Mouse (Mus musculus): ENCODE measurements around the gene Spag7. TPM values are rescaled to one million over a fixed set of nuclear protein-coding genes. Genes with fewer than 3 reads are reported as not detected.

Spag7 gene
- polyA plus RNA-seq, 2 experiments from 2014 or later, result 126 to 132 TPM

DNA sequence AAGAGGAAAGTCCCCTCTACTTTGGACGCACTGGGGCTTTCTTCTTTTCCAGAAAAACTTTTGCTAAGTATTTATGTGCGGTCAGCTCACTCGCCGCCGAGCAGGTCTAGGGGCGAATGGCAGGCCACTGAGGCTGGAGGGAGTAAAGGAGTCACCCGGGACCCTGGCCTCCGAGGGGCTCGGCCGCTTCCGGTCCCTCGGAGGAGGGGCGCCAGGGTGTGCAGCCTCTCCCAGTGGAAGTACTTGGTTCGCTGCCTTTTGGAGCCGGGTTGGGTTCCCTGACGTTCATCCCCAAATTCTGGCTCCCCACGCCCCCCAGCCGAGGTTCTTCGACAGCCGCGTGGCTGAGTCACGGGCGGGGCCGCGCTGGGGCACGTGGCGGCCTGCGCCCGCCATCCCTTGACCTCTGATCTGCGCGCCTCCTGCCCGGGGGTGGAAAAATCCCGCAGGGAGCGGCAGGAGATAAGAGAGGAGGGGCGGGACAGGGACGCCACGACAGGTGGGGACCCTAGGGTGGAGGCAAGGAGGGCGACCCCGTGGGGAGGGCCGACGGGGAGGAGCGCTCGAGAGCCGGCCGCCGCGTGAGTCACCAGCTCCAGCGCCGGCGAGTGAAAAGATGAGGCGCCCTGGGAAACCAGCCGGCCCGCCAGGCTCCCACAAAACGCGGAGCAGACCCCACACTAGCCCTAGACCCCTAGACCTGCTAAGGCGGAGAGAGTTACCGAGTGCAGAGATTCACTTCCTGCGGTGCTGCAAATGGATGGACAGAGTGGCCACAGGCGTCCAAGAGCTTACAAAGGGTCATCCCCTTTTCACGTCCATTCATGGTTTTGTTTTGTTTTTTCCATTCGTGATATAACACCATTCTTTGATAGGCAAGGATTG lies 13.4 kb downstream of the Spag7 start:
- no peak for ATAC-seq

DNA sequence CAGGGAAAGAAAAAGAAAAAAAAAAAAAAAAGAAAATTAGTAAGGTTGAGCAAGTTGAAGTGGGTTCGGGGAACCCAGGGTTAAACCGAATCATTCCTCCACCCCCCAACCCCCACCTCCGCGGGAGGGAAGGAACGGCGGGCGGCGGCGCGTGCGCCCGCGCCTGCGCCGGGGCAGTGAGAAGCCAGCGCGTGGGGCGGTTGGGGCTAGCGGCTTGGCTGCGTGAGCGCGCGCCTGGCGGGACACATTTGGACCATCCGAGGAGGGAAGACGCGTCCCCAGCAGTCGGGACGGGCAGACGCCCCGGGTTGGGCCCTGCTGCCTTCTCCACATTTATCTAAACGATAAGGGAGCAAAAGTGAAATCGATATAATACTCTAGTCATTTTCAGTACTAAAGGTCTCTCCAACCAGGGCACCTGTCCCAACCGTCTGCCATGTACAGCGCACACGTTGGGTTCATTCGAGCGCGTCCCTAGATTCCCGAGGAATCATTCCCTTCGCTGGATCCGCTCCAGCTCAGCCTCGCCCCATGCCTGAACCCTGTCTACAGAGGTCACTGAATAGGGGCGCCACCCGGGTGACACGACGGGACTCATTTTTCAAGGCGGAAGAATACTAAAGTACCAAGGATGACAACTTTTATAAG lies 14.2 kb downstream of the Spag7 start:
- peak; percentile 32 for ATAC-seq

DNA sequence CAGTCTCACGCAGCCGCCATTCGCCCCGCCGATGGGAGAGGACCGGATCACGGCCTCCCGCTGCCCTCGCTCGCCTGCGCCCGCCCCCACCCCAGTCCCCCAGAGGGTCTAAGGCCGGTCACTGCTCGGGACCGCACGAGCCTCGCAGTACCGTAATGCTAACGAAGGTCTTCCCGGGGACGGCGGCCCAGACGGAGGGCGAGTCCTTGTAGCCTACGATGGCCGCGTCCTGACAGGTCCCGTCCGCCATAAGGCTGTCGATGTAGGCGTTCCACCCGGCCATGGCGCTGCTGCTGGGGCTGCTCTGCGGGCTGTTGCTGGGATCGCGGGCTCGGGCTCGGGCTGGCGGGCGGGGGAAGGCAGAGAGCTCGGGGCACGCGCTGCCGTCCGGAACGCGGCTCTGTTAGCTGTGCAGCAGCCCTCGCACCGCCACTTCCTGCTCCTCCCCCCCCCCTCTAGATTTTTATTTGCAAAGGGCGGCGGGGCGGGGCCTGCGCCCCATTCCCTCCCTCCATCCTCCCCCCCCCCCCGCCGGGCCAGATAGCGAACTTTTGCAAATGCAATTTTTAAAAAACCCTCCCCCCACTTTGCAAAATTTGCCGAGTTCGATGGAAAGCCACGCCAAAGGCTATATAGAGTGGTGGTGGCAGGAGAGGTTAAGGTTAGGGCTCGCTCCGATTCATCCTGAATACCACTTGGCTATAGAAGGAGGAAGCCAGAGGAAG lies 14.9 kb downstream of the Spag7 start, which contains the start of gene Pfn1:
TSS of gene Pfn1 (minus strand) at position 447 of the 725 bp plus-strand sequence.
- peak; percentile 36 for ATAC-seq

DNA sequence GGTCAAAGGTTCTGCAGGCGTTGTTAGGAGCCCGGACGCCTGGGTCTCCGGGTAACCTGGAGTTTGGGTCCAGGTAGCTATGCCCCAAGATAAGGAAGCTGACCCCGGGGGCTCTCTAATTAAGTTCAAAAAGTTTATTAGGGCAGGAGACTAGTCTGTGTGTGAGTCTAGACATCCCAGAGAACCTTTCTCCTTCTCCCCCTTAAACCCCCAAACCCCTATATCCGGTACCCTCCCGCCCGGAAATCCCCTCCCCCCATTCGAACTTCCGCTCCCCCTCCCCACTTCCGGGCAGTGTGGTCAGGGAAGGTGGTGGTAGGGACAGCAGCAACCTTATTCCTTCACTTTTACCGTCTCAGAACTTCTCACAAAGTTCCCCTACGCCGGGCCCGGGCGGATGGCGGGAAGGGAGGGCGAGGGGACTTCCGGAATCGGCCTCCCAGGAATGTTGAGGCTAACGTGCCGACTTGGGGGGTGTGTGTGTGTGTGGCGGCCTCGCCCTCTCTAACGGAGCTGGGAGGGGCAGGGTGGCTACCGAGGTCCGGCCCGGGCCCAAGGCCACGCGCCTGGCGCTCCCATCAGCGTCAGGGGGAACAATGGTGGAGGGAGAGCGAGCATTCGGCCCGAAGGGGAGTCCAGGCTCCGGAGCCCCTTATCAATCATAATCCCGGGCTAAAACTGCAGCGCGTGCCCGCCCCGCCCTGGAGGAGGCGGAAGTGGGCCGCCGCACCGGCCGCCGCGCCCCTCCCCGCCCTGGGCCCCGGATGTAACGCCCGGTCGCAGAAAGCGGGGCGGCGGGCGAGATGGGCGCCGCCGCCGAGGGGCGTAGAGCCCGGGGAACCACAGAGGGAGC lies 15.6 kb downstream of the Spag7 start:
- peak; percentile 17 for ATAC-seq

DNA sequence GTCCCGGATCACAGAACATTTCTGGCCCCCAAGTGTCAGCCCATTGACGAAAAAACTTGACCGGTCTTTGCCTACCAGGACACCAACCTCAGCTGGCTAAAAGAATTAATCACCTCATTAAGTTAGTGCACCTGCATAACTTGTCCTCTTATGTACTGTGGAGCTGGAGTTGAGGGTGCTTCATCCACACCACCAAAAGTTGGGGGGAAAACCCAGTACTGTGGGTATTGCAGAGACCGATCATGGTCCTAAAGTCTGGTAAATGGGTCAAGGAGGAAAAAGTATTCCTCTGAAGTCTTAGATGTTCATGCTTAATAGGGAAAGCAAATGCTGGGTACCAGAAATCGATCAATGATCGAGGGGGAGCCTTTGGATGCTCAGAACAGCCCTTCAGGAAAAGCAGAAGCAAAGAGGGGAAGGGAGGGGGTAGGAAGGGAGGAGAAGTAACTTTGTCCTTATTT lies 16.3 kb downstream of the Spag7 start:
- ATAC-seq, result no peak

DNA sequence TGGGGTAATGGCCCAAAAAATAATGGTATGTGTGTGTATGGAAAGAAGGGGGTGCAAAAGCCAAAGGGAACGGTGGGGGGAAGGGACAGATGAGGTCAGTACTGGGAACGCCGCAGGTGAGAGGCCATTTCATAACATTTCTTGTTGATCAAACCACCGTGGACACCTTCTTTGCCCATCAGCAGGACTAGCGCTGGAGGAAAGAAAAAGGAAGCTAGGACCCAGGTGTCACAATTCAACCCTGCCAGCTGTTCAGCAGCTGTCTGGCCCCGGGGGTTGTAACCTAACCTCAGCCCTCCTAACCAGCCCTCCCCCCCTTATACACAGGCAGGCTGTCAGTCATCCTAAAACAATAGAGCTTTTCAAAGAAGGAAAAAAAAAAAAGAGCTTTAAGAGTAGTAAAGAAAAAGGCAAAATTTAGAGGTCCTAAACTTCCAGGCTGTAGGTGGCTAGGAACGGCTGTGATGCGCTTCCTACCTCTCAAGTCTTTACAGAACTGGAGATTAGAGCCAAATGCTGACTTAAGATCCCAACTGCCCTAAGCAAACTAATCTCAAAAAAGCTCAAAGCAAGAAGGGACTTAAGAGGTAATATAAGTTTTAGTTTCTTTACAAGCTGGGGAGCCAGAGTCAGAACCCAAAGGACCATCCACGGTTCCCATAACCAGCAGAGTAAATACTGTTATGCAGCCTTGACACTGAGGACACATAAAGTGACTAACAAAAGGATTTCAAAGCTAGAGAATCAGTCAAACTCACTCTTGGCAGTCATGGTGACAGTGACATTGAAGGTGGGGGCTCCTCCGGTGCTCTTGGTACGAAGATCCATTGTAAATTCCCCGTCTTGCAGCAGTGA lies 17.0 kb downstream of the Spag7 start:
- ATAC-seq, result no peak

DNA sequence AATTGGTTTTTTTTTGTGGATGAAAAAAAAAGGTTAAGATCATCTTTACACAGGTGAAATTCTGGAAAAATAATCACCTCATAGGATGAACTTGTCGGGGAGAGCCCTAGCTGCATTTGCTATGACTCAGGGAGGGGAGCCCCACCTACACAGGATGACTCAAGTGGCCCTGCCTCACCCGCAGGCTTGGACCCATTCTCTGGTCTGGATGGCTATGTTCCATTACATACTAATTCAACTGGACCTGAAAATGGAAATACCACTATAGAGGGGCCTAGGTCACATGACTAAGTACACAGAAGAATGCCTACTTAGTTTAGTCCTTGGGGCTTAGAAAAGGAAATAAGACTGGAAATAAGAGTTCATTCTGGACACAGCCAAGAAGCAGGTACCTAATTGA lies 17.8 kb downstream of the Spag7 start:
- ATAC-seq, result no peak

DNA sequence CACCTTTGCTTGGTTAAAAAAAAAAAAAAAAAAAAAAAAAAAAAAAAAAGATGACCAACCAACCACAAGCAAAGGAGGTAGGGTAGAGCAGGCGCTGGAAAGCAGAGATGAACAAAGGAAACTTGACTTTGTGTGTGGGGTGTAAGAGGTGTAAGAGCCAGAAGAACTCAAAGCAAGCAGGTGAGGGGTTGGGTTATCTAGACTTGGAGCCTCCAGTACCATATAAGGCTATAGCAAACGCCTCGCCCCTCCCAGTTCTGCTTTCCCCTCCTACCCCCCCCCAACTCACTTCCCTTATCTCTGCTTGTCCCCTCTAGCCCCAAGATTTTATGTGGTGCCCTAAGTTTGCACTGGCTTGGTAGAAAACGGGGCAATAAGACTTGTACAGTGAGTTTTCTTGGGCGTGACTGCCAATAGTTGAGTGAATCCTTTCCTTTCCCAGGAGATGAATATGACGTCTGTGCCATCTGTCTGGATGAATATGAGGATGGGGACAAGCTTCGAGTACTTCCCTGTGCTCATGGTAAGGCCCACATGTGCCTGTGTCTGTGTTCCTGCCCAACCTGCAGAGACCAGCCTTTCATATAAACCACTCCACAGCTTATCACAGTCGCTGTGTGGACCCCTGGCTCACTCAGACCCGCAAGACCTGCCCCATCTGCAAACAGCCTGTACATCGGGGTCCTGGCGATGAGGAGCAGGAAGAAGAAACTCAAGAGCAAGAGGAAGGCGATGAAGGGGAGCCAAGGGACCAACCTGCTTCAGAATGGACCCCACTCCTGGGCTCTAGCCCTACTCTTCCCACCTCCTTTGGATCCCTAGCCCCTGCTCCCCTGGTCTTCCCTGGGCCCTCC lies 18.7 kb downstream of the Spag7 start:
- peak; percentile 48 for ATAC-seq

DNA sequence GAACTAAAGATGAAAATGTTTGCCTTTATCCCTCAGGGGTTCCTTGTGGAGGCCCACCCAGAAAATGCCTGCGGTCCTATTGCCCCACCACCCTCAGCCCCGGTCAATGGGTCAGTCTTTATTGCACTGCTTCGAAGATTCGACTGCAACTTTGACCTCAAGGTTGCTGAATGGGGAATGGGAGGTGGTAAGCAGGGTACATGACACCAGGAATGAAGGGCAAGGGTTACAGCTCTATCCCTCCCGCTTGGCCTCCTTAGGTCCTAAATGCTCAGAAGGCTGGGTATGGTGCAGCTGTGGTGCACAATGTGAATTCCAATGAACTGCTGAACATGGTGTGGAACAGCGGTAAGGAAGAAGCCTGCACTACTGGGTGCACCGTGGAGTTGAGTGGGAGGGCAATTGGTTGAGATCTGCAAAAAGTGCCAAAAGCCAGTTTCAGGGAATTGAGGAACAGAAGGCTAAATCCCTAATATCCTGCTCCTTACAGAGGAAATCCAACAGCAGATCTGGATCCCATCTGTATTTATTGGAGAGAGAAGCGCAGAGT lies 20.0 kb downstream of the Spag7 start:
- no peak for ATAC-seq

DNA sequence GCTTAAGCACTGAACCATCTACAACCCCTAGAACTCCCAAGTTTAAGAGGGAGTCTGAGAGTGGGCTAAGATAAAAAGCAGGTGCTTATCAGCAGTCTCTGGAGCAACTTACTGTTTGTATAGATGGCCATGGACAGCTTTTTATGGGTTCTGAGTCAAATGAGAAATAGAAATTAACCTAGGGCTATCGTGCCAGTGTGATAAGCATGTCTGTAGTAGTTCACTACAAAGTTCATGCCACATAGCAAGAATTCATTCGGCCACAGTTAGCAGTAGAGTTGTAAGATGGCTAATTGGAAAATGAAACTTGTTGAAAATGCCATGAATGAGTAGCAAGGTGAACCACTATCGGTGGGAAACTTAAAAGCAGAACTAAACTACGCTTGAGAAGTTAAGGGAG lies 20.7 kb downstream of the Spag7 start:
- ATAC-seq, result no peak

DNA sequence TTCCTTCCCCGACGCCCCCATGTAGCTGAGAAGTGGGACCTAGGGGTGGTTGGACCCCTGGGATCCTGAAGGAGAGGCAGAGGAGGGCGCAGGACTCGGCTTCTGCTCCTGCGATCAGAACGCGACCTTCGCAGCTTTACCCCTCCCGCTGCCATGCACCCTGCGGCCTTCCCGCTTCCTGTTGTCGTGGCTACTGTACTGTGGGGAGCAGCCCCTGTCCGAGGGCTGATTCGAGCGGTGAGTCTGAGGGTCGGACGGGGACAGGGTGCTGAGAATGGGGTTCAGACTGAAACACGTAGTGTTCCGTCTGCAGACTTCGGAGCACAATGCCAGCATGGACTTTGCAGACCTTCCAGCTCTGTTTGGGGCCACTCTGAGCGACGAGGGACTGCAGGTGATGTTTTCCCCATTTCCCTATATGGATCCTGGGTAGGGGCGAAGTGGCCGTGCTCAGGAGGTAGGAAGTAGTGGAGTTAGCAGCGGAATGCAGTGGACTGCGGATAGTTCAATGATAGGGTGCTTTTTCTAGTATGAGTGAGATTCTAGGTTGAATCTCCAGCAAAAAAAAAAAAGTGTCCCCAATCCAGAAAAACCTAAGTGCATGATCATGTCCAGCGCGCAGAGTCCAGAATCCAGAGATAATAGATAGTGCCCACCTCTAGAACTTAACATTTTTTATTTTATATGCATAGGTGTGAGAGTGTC lies 21.3 kb downstream of the Spag7 start:
- no peak for ATAC-seq

DNA sequence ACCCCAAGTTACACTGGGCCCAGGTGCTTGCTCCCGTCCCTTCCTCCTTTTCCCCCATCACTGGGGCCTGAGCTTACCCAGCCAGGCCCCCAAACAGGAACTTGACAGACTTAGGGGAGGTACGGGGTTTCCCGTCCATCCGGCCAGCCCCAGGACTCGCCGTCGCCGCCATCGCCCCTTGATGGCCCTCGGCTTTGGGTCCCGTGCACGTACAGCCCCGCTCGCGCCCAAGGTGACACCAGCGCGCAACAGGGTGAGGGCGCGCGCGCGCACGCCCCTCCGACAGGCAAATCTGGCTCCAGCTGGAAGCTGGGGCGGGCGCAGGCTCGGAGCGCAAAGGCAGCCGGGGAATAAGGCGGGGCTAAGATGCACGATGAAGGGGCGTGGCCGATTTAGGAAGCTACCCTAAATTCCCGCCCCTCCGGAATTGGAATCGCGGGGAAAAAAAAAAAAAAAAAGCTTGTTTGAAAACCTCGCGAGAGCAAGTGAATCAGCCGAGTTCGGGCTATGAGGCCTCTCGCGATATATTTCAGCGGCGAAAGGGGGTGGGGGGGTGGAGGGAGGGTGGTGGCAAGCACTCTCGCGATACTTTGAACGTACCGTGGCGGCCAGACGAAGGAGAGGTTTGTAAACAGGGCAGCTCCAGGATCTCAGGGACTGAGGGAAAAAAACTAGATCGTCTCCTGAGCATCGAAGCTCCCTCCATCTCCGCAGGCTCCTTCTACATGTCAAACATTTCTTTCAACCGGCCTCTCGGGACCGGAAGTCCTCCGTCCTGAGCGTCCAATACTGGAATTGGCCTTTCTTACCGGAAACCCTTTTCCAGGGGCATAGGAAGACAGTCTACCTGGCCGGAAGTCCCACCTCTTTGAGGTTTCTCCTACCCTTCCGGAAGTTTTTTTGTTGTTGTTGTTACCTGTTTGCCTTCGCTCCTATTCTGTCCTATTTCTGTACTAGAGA lies 22.2 kb downstream of the Spag7 start, which contains the start of the genes Rnf167 and Slc25a11:
TSS of gene Rnf167 (plus strand) at position 545 of the 960 bp plus-strand sequence.
TSS of gene Slc25a11 (minus strand) at position 789 of the 960 bp plus-strand sequence.
- ATAC-seq, result peak; percentile 72

DNA sequence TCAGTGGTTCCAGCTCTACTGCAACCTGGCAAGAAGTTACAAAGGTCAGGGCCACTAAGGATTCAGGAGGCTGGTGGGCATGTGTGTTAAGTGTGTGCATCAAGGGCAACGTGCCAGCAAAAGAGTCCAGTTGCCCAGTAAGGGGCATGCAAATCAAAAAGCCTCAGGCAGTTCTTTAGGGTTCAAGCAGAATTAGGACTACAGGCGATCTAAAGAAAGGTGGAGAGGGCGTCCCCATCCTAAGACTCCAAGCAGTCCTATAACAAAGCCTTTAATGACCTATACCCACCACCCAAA lies 23.0 kb downstream of the Spag7 start:
- ATAC-seq, result no peak

DNA sequence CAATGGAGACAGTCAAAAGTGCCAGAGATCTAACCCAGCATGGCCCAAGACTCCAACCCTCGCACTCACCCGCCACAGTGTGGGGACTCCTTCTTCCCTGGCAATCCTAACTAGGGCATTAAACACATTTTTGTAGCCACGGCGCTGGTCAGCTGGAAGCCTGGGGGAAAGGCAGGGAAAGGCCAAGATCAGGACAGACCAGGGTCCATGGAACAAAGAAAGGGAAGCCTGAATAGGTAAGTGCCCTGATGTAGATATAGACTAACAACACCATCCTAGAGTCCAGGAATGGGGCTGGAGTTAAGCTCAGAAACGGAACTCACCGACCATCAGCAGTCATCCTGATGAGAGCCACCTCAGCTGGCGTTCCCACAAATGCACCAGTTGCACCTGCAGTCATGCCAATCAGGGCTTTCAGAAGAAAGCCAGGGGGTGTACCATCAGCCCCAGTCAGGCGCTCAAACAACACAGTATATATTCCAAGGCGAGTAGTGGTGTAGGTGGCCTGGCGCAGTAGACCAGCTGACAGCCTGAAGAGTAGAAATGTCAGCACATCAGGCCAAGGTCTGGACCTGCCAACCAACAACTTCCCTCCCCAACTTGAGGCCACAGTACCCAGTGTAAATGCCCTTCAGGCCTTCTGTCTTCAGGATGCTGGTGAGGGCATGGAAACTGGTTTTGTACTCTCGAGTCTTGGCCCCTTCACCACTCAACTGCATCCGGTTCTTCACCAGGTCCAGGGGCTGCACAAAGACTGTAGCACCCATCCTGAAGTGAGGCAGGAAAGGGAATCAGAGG lies 23.6 kb downstream of the Spag7 start:
- ATAC-seq, result no peak

DNA sequence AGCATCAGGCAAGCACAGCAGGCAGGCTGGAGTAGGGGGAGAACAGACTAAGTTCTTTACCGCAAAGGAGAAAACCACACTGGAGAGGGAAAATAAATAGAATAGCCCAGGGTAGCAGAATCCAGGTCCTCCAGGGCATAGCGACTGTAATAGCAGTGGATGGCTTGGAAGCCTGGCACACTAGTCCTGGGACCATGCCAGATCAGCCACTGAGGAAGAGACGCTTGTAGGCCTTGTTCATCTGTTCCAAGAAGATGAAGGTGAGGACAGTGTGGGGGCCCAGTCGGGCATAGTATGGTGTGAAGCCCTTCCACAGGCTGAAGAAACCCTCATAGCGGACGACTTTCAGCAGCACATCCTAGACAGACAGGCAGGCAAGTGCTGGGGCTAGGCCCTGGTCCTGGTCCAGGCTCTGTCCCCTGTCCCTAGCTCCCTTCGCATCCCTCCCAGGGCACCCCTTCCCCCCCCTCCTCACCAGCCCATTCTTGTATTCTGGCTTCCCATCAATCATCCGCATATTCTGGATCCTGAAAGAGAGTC lies 24.6 kb downstream of the Spag7 start:
- no peak for ATAC-seq

DNA sequence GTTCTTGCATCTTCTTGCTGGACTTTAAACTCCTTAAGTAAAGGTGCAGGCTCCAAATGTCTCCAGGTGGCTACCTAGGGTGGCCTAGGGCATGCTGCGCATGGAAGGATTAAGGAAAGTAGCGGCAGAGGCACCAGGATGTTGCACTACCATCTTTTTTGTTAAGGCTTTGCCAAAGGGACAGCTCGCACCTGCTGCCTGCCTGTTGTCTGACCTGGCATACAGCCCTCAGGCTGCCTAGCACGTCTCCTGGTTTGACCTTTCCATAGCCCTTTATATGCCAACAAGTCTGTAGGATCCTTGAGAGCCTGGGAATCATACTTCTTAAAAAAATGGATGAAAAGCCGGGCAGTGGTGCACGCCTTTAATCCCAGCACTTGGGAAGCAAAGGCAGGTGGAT lies 26.2 kb downstream of the Spag7 start:
- no peak for ATAC-seq

DNA sequence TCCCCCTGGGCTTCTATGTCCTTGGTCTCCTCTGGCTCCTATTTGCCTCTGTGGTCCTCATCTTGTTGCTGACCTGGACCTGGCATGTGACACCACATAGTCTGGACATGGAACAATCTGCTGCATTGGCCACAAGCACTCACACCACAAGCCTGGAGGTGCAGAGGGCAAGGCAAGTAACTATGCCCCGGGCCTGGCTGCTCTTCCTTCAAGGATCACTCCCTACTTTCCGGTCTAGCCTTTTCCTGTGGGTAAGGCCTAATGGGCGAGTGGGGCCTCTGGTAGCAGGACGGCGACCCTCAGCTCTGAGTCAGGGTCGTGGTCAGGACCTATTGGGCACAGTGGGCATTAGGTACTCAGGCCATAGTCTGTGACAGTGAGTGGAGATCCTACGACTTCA lies 28.0 kb downstream of the Spag7 start:
- no peak for ATAC-seq
